Mouse (Mus musculus) G1E (cell line): Measurements from ENCODE around the gene Sim2.

ENCODE experiments used
- CTCF ChIP-seq: IDR thresholded peaks from 2 replicates; pipeline ENCODE4 v1.5.1; 2012; ENCODE audit warnings: low read depth, low read length, inconsistent platforms, mixed read lengths
- GATA1 ChIP-seq: IDR thresholded peaks from 2 replicates; pipeline ENCODE4 v1.6.1; 2012; ENCODE audit warnings: borderline replicate concordance, low read length, inconsistent platforms, mixed read lengths
- POLR2AphosphoS5 ChIP-seq: IDR thresholded peaks from 2 replicates; pipeline ENCODE4 v1.6.1; 2012; ENCODE audit warnings: low read depth, low read length, inconsistent platforms; ENCODE audit not compliant: insufficient replicate concordance
- TAL1 ChIP-seq: conservative IDR thresholded peaks from 2 replicates; pipeline ENCODE4 v1.6.1; 2012; ENCODE audit warnings: low read depth, low read length, inconsistent platforms, mixed read lengths

GRCm38 (mm10) chr16:94168655-94169545 is 84.2 kb downstream of the Sim2 start:
- TF ChIP-seq CTCF: no peak
- no peak for TF ChIP-seq GATA1
- no peak for TF ChIP-seq TAL1
- TF ChIP-seq POLR2AphosphoS5: no peak
